Mouse (Mus musculus) lung, postnatal 0 days (tissue): ENCODE data around the gene Syngr1. TPM values are rescaled to one million over a fixed set of nuclear protein-coding genes. Genes with fewer than 3 reads are reported as not detected.

ENCODE experiments used
- ATAC-seq: fragments of 200-750 bp; cut with Nextera tagmentation; 2 replicates; pipeline ENCODE4 v1.8.0; 2017; ENCODE audit warnings: moderate library complexity
- DNase-seq: peaks from one replicate; pipeline ENCODE4 v3.0.0-alpha.2; 2016; ENCODE audit warnings: low spot score
- H3K27ac ChIP-seq: fragments of 300-500 bp; sonication (generic); 2 replicates; pipeline ENCODE4 v1.5.1; 2014; ENCODE audit warnings: antibody characterized with exemption, mild to moderate bottlenecking, low read length, mixed read lengths
- H3K27me3 ChIP-seq: fragments of 300-500 bp; sonication (generic); replicated peaks from 2 replicates; pipeline ENCODE4 v1.6.1; 2014; ENCODE audit warnings: low read length, mixed read lengths; ENCODE audit not compliant: insufficient read depth
- H3K36me3 ChIP-seq: fragments of 300-500 bp; sonication (generic); 2 replicates; pipeline ENCODE4 v1.6.1; 2014; ENCODE audit warnings: low read length, mixed read lengths; ENCODE audit not compliant: insufficient read depth
- H3K4me1 ChIP-seq: fragments of 300-500 bp; sonication (generic); 2 replicates; pipeline ENCODE4 v1.6.1; 2014; ENCODE audit warnings: antibody characterized with exemption, low read depth, low read length, mixed read lengths; ENCODE audit not compliant: insufficient read depth
- H3K4me2 ChIP-seq: fragments of 300-500 bp; sonication (generic); replicated peaks from 2 replicates; pipeline ENCODE4 v1.6.1; 2014; ENCODE audit warnings: low read depth, mild to moderate bottlenecking, low read length, moderate library complexity, mixed read lengths
- H3K4me3 ChIP-seq: fragments of 300-500 bp; sonication (generic); 2 replicates; pipeline ENCODE4 v1.5.1; 2014; ENCODE audit warnings: low read depth, low read length
- H3K9ac ChIP-seq: fragments of 300-500 bp; sonication (generic); replicated peaks from 2 replicates; pipeline ENCODE4 v1.6.1; 2014; ENCODE audit warnings: low read depth, mild to moderate bottlenecking
- H3K9me3 ChIP-seq: fragments of 300-500 bp; sonication (generic); 2 replicates; pipeline ENCODE4 v1.6.1; 2016; ENCODE audit warnings: low read length, mixed read lengths
- CTCF ChIP-seq: IDR thresholded peaks from 2 replicates; pipeline ENCODE4 v1.5.1; 2016; ENCODE audit warnings: antibody characterized with exemption, mild to moderate bottlenecking
- EP300 ChIP-seq: IDR thresholded peaks from 2 replicates; pipeline ENCODE4 v1.6.1; 2016; ENCODE audit warnings: antibody characterized with exemption, mild to moderate bottlenecking, control low read depth
- WGBS: fragments of 180-500 bp; shearing (Covaris S2); extraction: QIAGEN DNeasy Blood & Tissue Kit; methylation state at CpG from one replicate; pipeline ENCODE4 v1.1.7; 2014; 5-methylcytosine and 5-hydroxymethylcytosine counted together
- polyA plus RNA-seq: library from polyadenylated mRNA; unstranded; fragments of >200 nt; fragmentation: Nextera tagmentation; extraction: Ambion mirVana; gene quantifications from 2 replicates; pipeline ENCODE4 v1.2.1, GENCODE M21; 2015

Gene Syngr1
- polyA plus RNA-seq, 1 experiment from 2014 or later = 34.4 TPM

- ATAC-seq = no peak
- no peak overlapping the region for H3K27ac ChIP-seq
- no peak overlapping the region for H3K4me2 ChIP-seq
- no peaks in the 10 kb centered on the region for H3K27me3 ChIP-seq
- H3K4me3 ChIP-seq = no peak overlapping the region
- 93% methylated on average over 8 of the region's 8 CpGs for WGBS
- no peak overlapping the region for H3K9ac ChIP-seq
- no peak for DNase-seq
- no peak for TF ChIP-seq CTCF
- TF ChIP-seq EP300 = no peak
- no peaks in the 10 kb centered on the region for H3K9me3 ChIP-seq
- peaks cover 3% of the 10 kb centered on the region; the same call in 1 of the 2 replicates for H3K4me1 ChIP-seq
- 0 out of 2 replicates have a peak, but pooled peaks cover 8% of the 10 kb centered on the region for H3K36me3 ChIP-seq
Observed at GRCm38 (mm10) chr15:80155707-80156106, 64.6 kb downstream of the Syngr1 start.

GRCm38 (mm10) chr15:80157197-80157943 lies 66.2 kb downstream of the Syngr1 start:
- 0 out of 2 replicates have a peak, but pooled peaks cover 8% of the 10 kb centered on the region for H3K36me3 ChIP-seq
- 0 out of 2 replicates have a peak overlapping the region, but pooled peaks have one; percentile 91 for H3K27ac ChIP-seq
- no peak for TF ChIP-seq EP300
- TF ChIP-seq CTCF = no peak
- peaks cover 3% of the 10 kb centered on the region; the same call in 1 of the 2 replicates for H3K4me1 ChIP-seq
- no peak overlapping the region for H3K9ac ChIP-seq
- H3K9me3 ChIP-seq = no peaks in the 10 kb centered on the region
- H3K4me2 ChIP-seq = no peak overlapping the region
- 73% methylated on average over 22 of the region's 22 CpGs for WGBS
- no peak overlapping the region for H3K4me3 ChIP-seq
- DNase-seq = peak; percentile 53
- H3K27me3 ChIP-seq = no peaks in the 10 kb centered on the region
- no peak for ATAC-seq

GRCm38 (mm10) chr15:80158001-80158706 lies 67.0 kb downstream of the Syngr1 start:
- Histone ChIP-seq H3K27me3 (no peaks in the 10 kb centered on the region), H3K27ac (peak overlapping the region; percentile 91), H3K4me3 (no peak overlapping the region), H3K9me3 (no peaks in the 10 kb centered on the region), H3K4me1 (peaks cover 3% of the 10 kb centered on the region; the same call in 1 of the 2 replicates), H3K36me3 (0 out of 2 replicates have a peak, but pooled peaks cover 8% of the 10 kb centered on the region), H3K9ac (no peak overlapping the region), H3K4me2 (no peak overlapping the region)
- ATAC-seq = no peak
- no peak for TF ChIP-seq CTCF
- no peak for TF ChIP-seq EP300
- no peak for DNase-seq
- WGBS = 52% methylated on average over 5 of the region's 5 CpGs

- Histone ChIP-seq H3K9me3 (no peaks in the 10 kb centered on the region), H3K36me3 (0 out of 2 replicates have a peak, but pooled peaks cover 8% of the 10 kb centered on the region), H3K4me3 (no peak overlapping the region), H3K4me2 (no peak overlapping the region), H3K9ac (no peak overlapping the region), H3K27me3 (no peaks in the 10 kb centered on the region), H3K4me1 (peaks cover 3% of the 10 kb centered on the region; the same call in 1 of the 2 replicates), H3K27ac (peak overlapping the region; percentile 91)
- TF ChIP-seq EP300 (no peak), CTCF (no peak)
- ATAC-seq (peak; percentile 34), DNase-seq (peak; percentile 25)
- WGBS = 42% methylated on average over 4 of the region's 4 CpGs
Observed at GRCm38 (mm10) chr15:80158707-80159090, 67.6 kb downstream of the Syngr1 start.

GRCm38 (mm10) chr15:80159286-80159901 lies 68.3 kb downstream of the Syngr1 start:
- Histone ChIP-seq H3K4me2 (no peak overlapping the region), H3K36me3 (0 out of 2 replicates have a peak, but pooled peaks cover 5% of the 10 kb centered on the region), H3K4me1 (peaks cover 3% of the 10 kb centered on the region; the same call in 1 of the 2 replicates), H3K9me3 (no peaks in the 10 kb centered on the region), H3K27ac (peak overlapping the region; percentile 91), H3K27me3 (no peaks in the 10 kb centered on the region), H3K4me3 (no peak overlapping the region), H3K9ac (no peak overlapping the region)
- 33% methylated on average over 8 of the region's 8 CpGs for WGBS
- DNase-seq (peak; percentile 94), ATAC-seq (peak; percentile 93)
- TF ChIP-seq CTCF (peak; percentile 7; the same call in 1 of the 2 replicates), EP300 (peak; percentile 77)

GRCm38 (mm10) chr15:80160223-80160622 lies 69.1 kb downstream of the Syngr1 start:
- H3K27me3 ChIP-seq = no peaks in the 10 kb centered on the region
- ATAC-seq (no peak), DNase-seq (no peak)
- no peak overlapping the region for H3K4me3 ChIP-seq
- TF ChIP-seq CTCF (no peak), EP300 (no peak)
- peaks cover 3% of the 10 kb centered on the region; the same call in 1 of the 2 replicates for H3K4me1 ChIP-seq
- no peaks in the 10 kb centered on the region for H3K9me3 ChIP-seq
- no peak overlapping the region for H3K9ac ChIP-seq
- no peaks in the 10 kb centered on the region for H3K36me3 ChIP-seq
- H3K4me2 ChIP-seq = no peak overlapping the region
- H3K27ac ChIP-seq = peak overlapping the region; percentile 91
- WGBS = 81% methylated on average over 13 of the region's 13 CpGs
